Mouse (Mus musculus): ENCODE measurements around the gene Lime1. TPM values are rescaled to one million over a fixed set of nuclear protein-coding genes. Genes with fewer than 3 reads are reported as not detected.

Gene Lime1
- 1 to 10 TPM; 2.2 to 4.0 (median 3.0) TPM for total RNA-seq (2022)

GRCm38 (mm10) chr2:181379778-181380177 lies at the start of gene Lime1:
TSS of gene Lime1 (plus strand) at chr2:181380078.
- no peak for DNase-seq (ENCODE audit: low spot score in 2 of 2)

- DNase-seq (ENCODE audit: low spot score in 2 of 2), result no peak
Observed at GRCm38 (mm10) chr2:181332542-181332941, 47.3 kb upstream of the Lime1 start.

GRCm38 (mm10) chr2:181334023-181334422 lies 45.9 kb upstream of the Lime1 start:
- peak; percentile 42 to 50 for DNase-seq (ENCODE audit: low spot score in 2 of 2)

- no peak for DNase-seq (ENCODE audit: low spot score in 2 of 2)
Observed at GRCm38 (mm10) chr2:181340426-181340825, 39.5 kb upstream of the Lime1 start.

- no peak for DNase-seq (ENCODE audit: low spot score in 2 of 2)
Observed at GRCm38 (mm10) chr2:181342766-181343165, 37.1 kb upstream of the Lime1 start.

- DNase-seq (ENCODE audit: low spot score in 2 of 2), result no peak
Observed at GRCm38 (mm10) chr2:181356780-181357179, 23.1 kb upstream of the Lime1 start.

GRCm38 (mm10) chr2:181363946-181364345 lies 15.9 kb upstream of the Lime1 start:
- no peak for DNase-seq (ENCODE audit: low spot score in 2 of 2)

- no peak for DNase-seq (ENCODE audit: low spot score in 2 of 2)
Observed at GRCm38 (mm10) chr2:181364487-181364859, 15.4 kb upstream of the Lime1 start.

- DNase-seq (ENCODE audit: low spot score in 2 of 2), result peak; percentile 77 to 84
Observed at GRCm38 (mm10) chr2:181364860-181365596, 14.8 kb upstream of the Lime1 start, which contains the start of the genes Zgpat and Arfrp1. TSS of gene Zgpat (plus strand) at chr2:181364928. TSS of gene Arfrp1 (minus strand) at chr2:181365404.

- DNase-seq (ENCODE audit: low spot score in 2 of 2), result no peak
Observed at GRCm38 (mm10) chr2:181365655-181366075, 14.2 kb upstream of the Lime1 start.

- DNase-seq (ENCODE audit: low spot score in 2 of 2), result no peak
Observed at GRCm38 (mm10) chr2:181370001-181370400, 9.9 kb upstream of the Lime1 start.

GRCm38 (mm10) chr2:181375787-181376186 lies 4.1 kb upstream of the Lime1 start:
- no peak for DNase-seq (ENCODE audit: low spot score in 2 of 2)

- DNase-seq (ENCODE audit: low spot score in 2 of 2), result no peak
Observed at GRCm38 (mm10) chr2:181377230-181377629, 2.6 kb upstream of the Lime1 start.

GRCm38 (mm10) chr2:181378701-181379100 lies 1.2 kb upstream of the Lime1 start:
- DNase-seq (ENCODE audit: low spot score in 2 of 2), result no peak

GRCm38 (mm10) chr2:181380251-181380650 lies 373 bp downstream of the Lime1 start:
- DNase-seq (ENCODE audit: low spot score in 2 of 2), result no peak

GRCm38 (mm10) chr2:181381107-181381506 lies 1.2 kb downstream of the Lime1 start:
- no peak for DNase-seq (ENCODE audit: low spot score in 2 of 2)

- DNase-seq (ENCODE audit: low spot score in 2 of 2), result no peak
Observed at GRCm38 (mm10) chr2:181381631-181382306, 1.9 kb downstream of the Lime1 start.

- DNase-seq (ENCODE audit: low spot score in 2 of 2), result no peak
Observed at GRCm38 (mm10) chr2:181384463-181384862, 4.6 kb downstream of the Lime1 start.

- peak; percentile 71 to 76 for DNase-seq (ENCODE audit: low spot score in 2 of 2)
Observed at GRCm38 (mm10) chr2:181384919-181385391, 5.1 kb downstream of the Lime1 start.

GRCm38 (mm10) chr2:181385885-181386284 lies 6.0 kb downstream of the Lime1 start:
- peak; percentile 50 to 53 for DNase-seq (ENCODE audit: low spot score in 2 of 2)

- DNase-seq (ENCODE audit: low spot score in 2 of 2), result no peak
Observed at GRCm38 (mm10) chr2:181386663-181387210, 6.9 kb downstream of the Lime1 start.

Data from gastrocnemius, adult 8-10 months (tissue).